Mouse (Mus musculus) cerebellum, adult 11-12 months (tissue): Measurements from ENCODE around the gene Pagr1b.

ENCODE experiments used
- DNase-seq: peaks from one replicate; pipeline ENCODE4 v3.0.0; 2022

The Pagr1b gene

GRCm38 (mm10) chr7:127019306-127019960 lies 3.1 kb upstream of the Pagr1b start:
- peak; percentile 66 for DNase-seq

GRCm38 (mm10) chr7:127018416-127019305 lies 2.4 kb upstream of the Pagr1b start:
- peak; percentile 73 for DNase-seq

- peak; percentile 69 for DNase-seq
Observed at GRCm38 (mm10) chr7:127017950-127018345, 1.7 kb upstream of the Pagr1b start.

- DNase-seq, result peak; percentile 98
Observed at GRCm38 (mm10) chr7:127016971-127017949, 976 bp upstream of the Pagr1b start, which contains the start of gene Pagr1a. Gene Pagr1a (minus strand): TSS chr7:127017352.

- DNase-seq, result peak; percentile 78
Observed at GRCm38 (mm10) chr7:127016486-127016938, 228 bp upstream of the Pagr1b start.

- peak; percentile 86 for DNase-seq
Observed at GRCm38 (mm10) chr7:127016081-127016480, 203 bp downstream of the Pagr1b start.

- peak; percentile 47 for DNase-seq
Observed at GRCm38 (mm10) chr7:127014993-127015392, 1.3 kb downstream of the Pagr1b start.

- DNase-seq, result peak; percentile 77
Observed at GRCm38 (mm10) chr7:127014320-127014719, 2.0 kb downstream of the Pagr1b start, which contains the start of gene Mvp. Gene Mvp (minus strand): TSS chr7:127014621.

GRCm38 (mm10) chr7:127013385-127013784 lies 2.9 kb downstream of the Pagr1b start:
- DNase-seq, result peak; percentile 54

- peak; percentile 54 for DNase-seq
Observed at GRCm38 (mm10) chr7:127012845-127013244, 3.4 kb downstream of the Pagr1b start.

- DNase-seq, result peak; percentile 49
Observed at GRCm38 (mm10) chr7:127012374-127012773, 3.9 kb downstream of the Pagr1b start.

- DNase-seq, result peak; percentile 62
Observed at GRCm38 (mm10) chr7:127011717-127012116, 4.6 kb downstream of the Pagr1b start.

GRCm38 (mm10) chr7:127011051-127011450 lies 5.2 kb downstream of the Pagr1b start:
- no peak for DNase-seq

GRCm38 (mm10) chr7:127009307-127010085 lies 6.8 kb downstream of the Pagr1b start:
- DNase-seq, result peak; percentile 77

- DNase-seq, result peak; percentile 100
Observed at GRCm38 (mm10) chr7:127008239-127009019, 7.9 kb downstream of the Pagr1b start.

GRCm38 (mm10) chr7:127007313-127008024 lies 8.8 kb downstream of the Pagr1b start:
- DNase-seq, result peak; percentile 52

GRCm38 (mm10) chr7:127004122-127004875 lies 12.0 kb downstream of the Pagr1b start:
- DNase-seq, result no peak

GRCm38 (mm10) chr7:127003620-127004019 lies 12.7 kb downstream of the Pagr1b start:
- peak; percentile 31 for DNase-seq

- no peak for DNase-seq
Observed at GRCm38 (mm10) chr7:126999568-126999967, 16.7 kb downstream of the Pagr1b start.
